Mouse (Mus musculus) lung, adult 2 months (tissue): ENCODE data around the gene 1500011B03Rik.

Source experiments
- CTCF ChIP-seq: fragments of 200-500 bp; IDR thresholded peaks from 2 replicates; pipeline ENCODE4 v1.5.1; 2011; ENCODE audit warnings: mild to moderate bottlenecking, low read length, control low read depth; ENCODE audit not compliant: insufficient read depth
- POLR2A ChIP-seq: fragments of 200-500 bp; IDR thresholded peaks from 2 replicates; pipeline ENCODE4 v1.6.1; 2011; ENCODE audit warnings: low read depth, mild to moderate bottlenecking, control low read depth, low read length, borderline replicate concordance; ENCODE audit errors: extremely low read depth

- TF ChIP-seq CTCF (no peak), POLR2A (no peak)
Observed at GRCm38 (mm10) chr5:114807893-114808292, 15.4 kb downstream of the 1500011B03Rik start.
